Mouse (Mus musculus): ENCODE measurements around the gene Impdh2. TPM values are rescaled to one million over a fixed set of nuclear protein-coding genes. Genes with fewer than 3 reads are reported as not detected.

Gene Impdh2
- total RNA-seq (2021): 10 to 100 TPM; 53.5 to 54.1 TPM
- long read RNA-seq, experiment 1, transcript Impdh2-201 (14 exons, 1,858 nt): major isoform, 30 of 40 reads
- long read RNA-seq, experiment 1, partial matches to known transcripts: 1 of 40 reads
- long read RNA-seq, experiment 1, other reads (novel, unspliced or antisense): 9 of 40 reads
- long read RNA-seq, experiment 2, transcript Impdh2-201 (14 exons, 1,858 nt): major isoform, 26 of 38 reads
- long read RNA-seq, experiment 2, partial matches to known transcripts: 3 of 38 reads
- long read RNA-seq, experiment 2, other reads (novel, unspliced or antisense): 9 of 38 reads

GRCm38 (mm10) chr9:108560227-108560841 is at the start of gene Impdh2:
Gene Impdh2 (plus strand): TSS chr9:108560286.
- no peak for TF ChIP-seq CTCF (IDR thresholded peaks at IDR 0.05)
- DNase-seq (ENCODE audit: extremely low spot score in 1 of 2, low spot score in 2 of 2): peak; percentile 91 to 93
- intact Hi-C loops (cut with DNase I): no loop called here
- Histone ChIP-seq H3K27ac (peak within 1 kb of the TSS; percentile 75), H3K4me3 (peak within 1 kb of the TSS; percentile 81)

- no peak; the same call in 1 of the 2 replicates for TF ChIP-seq CTCF (IDR thresholded peaks at IDR 0.05)
- peak; percentile 92 to 95 for DNase-seq (ENCODE audit: extremely low spot score in 1 of 2, low spot score in 2 of 2)
- Histone ChIP-seq H3K27ac (peak within 1 kb of the TSS; percentile 99), H3K4me3 (peak within 1 kb of the TSS; percentile 83)
- intact Hi-C loops (cut with DNase I): loop anchor here (2.0 kb wide), 2 partner anchors 26 to 210 kb away; partner anchors contain the start of genes Rhoa, Tcta and Usp19
These were observed 43.5 kb upstream of the Impdh2 start, which contains the start of gene Qrich1 for GRCm38 (mm10) chr9:108516380-108517251. Gene Qrich1 (plus strand): TSS chr9:108516806.

- DNase-seq (ENCODE audit: extremely low spot score in 1 of 2, low spot score in 2 of 2): peak; percentile 78 to 85
- Histone ChIP-seq H3K4me3 (peak overlapping the region; percentile 83), H3K27ac (peak overlapping the region; percentile 99)
- TF ChIP-seq CTCF (IDR thresholded peaks at IDR 0.05): no peak
- intact Hi-C loops (cut with DNase I): loop anchor here (2.0 kb wide), 2 partner anchors 27 to 211 kb away; partner anchors contain the start of genes Rhoa, Tcta and Usp19
These were observed 42.7 kb upstream of the Impdh2 start for GRCm38 (mm10) chr9:108517253-108517930.

- intact Hi-C loops (cut with DNase I): loop anchor here (2.0 kb wide), 2 partner anchors 27 to 211 kb away; partner anchors contain the start of genes Rhoa, Tcta and Usp19
- H3K4me3 ChIP-seq: peak overlapping the region; percentile 83
- peak in 1 of 2 experiments; percentile 39 for DNase-seq (ENCODE audit: extremely low spot score in 1 of 2, low spot score in 2 of 2)
- H3K27ac ChIP-seq: peak overlapping the region; percentile 99
- TF ChIP-seq CTCF (IDR thresholded peaks at IDR 0.05): no peak; the same call in 1 of the 2 replicates
These were observed 42.2 kb upstream of the Impdh2 start for GRCm38 (mm10) chr9:108517931-108518332.

GRCm38 (mm10) chr9:108521604-108522003 is 38.5 kb upstream of the Impdh2 start:
- DNase-seq (ENCODE audit: extremely low spot score in 1 of 2, low spot score in 2 of 2): no peak
- H3K4me3 ChIP-seq: no peak overlapping the region
- H3K27ac ChIP-seq: no peak overlapping the region
- no peak for TF ChIP-seq CTCF (IDR thresholded peaks at IDR 0.05)
- intact Hi-C loops (cut with DNase I): no loop called here

GRCm38 (mm10) chr9:108523341-108523740 is 36.7 kb upstream of the Impdh2 start:
- TF ChIP-seq CTCF (IDR thresholded peaks at IDR 0.05): no peak
- intact Hi-C loops (cut with DNase I): no loop called here
- Histone ChIP-seq H3K4me3 (no peak overlapping the region), H3K27ac (no peak overlapping the region)
- no peak for DNase-seq (ENCODE audit: extremely low spot score in 1 of 2, low spot score in 2 of 2)

- intact Hi-C loops (cut with DNase I): no loop called here
- no peak overlapping the region for H3K4me3 ChIP-seq
- no peak for DNase-seq (ENCODE audit: extremely low spot score in 1 of 2, low spot score in 2 of 2)
- no peak overlapping the region for H3K27ac ChIP-seq
- TF ChIP-seq CTCF (IDR thresholded peaks at IDR 0.05): no peak
These were observed 34.7 kb upstream of the Impdh2 start for GRCm38 (mm10) chr9:108525400-108525799.

GRCm38 (mm10) chr9:108530954-108531353 is 29.1 kb upstream of the Impdh2 start:
- Histone ChIP-seq H3K27ac (no peak overlapping the region), H3K4me3 (no peak overlapping the region)
- no peak for TF ChIP-seq CTCF (IDR thresholded peaks at IDR 0.05)
- intact Hi-C loops (cut with DNase I): no loop called here
- DNase-seq (ENCODE audit: extremely low spot score in 1 of 2, low spot score in 2 of 2): no peak

GRCm38 (mm10) chr9:108531496-108531895 is 28.6 kb upstream of the Impdh2 start:
- no peak overlapping the region for H3K27ac ChIP-seq
- intact Hi-C loops (cut with DNase I): no loop called here

GRCm38 (mm10) chr9:108540846-108541245 is 19.2 kb upstream of the Impdh2 start:
- no peak for TF ChIP-seq CTCF (IDR thresholded peaks at IDR 0.05)
- Histone ChIP-seq H3K27ac (no peak overlapping the region), H3K4me3 (no peak overlapping the region)
- intact Hi-C loops (cut with DNase I): loop anchor here (10.0 kb wide), 1 partner anchor 176 kb away; no protein-coding TSS in a partner anchor
- no peak for DNase-seq (ENCODE audit: extremely low spot score in 1 of 2, low spot score in 2 of 2)

More at GRCm38 (mm10) chr9:108531496-108531895, 28.6 kb upstream of the Impdh2 start:
- no peak for TF ChIP-seq CTCF (IDR thresholded peaks at IDR 0.05)
- DNase-seq (ENCODE audit: extremely low spot score in 1 of 2, low spot score in 2 of 2): no peak
- no peak overlapping the region for H3K4me3 ChIP-seq

GRCm38 (mm10) chr9:108545986-108546385 is 14.1 kb upstream of the Impdh2 start:
- no peak overlapping the region for H3K27ac ChIP-seq
- no peak overlapping the region for H3K4me3 ChIP-seq
- no peak for DNase-seq (ENCODE audit: extremely low spot score in 1 of 2, low spot score in 2 of 2)
- TF ChIP-seq CTCF (IDR thresholded peaks at IDR 0.05): no peak
- intact Hi-C loops (cut with DNase I): loop anchor here (10.0 kb wide), 1 partner anchor 181 kb away; no protein-coding TSS in a partner anchor
